Mouse (Mus musculus) kidney, embryonic 15.5 days (tissue): Measurements from ENCODE around the gene Rps11. TPM values are rescaled to one million over a fixed set of nuclear protein-coding genes. Genes with fewer than 3 reads are reported as not detected.

Experiments used
- ATAC-seq: fragments of 200-750 bp; cut with Nextera tagmentation; replicated peaks from 2 replicates; pipeline ENCODE4 v1.8.0; 2017; ENCODE audit warnings: moderate TSS enrichment; ENCODE audit not compliant: low FRiP score
- H3K27ac ChIP-seq: fragments of 300-500 bp; sonication (generic); 2 replicates; pipeline ENCODE4 v1.5.1; 2015; ENCODE audit warnings: mild to moderate bottlenecking, inconsistent platforms
- H3K27me3 ChIP-seq: fragments of 300-500 bp; sonication (generic); 2 replicates; pipeline ENCODE4 v1.6.1; 2015; ENCODE audit warnings: inconsistent platforms
- H3K36me3 ChIP-seq: fragments of 300-500 bp; sonication (generic); 2 replicates; pipeline ENCODE4 v1.6.1; 2015; ENCODE audit warnings: inconsistent platforms
- H3K4me1 ChIP-seq: fragments of 300-500 bp; sonication (generic); 2 replicates; pipeline ENCODE4 v1.6.1; 2015; ENCODE audit warnings: inconsistent platforms
- H3K4me2 ChIP-seq: fragments of 300-500 bp; sonication (generic); 2 replicates; pipeline ENCODE4 v1.6.1; 2015; ENCODE audit warnings: moderate library complexity, mild to moderate bottlenecking, inconsistent platforms
- H3K4me3 ChIP-seq: fragments of 300-500 bp; sonication (generic); replicated peaks from 2 replicates; pipeline ENCODE4 v1.5.1; 2015; ENCODE audit warnings: mild to moderate bottlenecking, inconsistent platforms
- H3K9ac ChIP-seq: fragments of 300-500 bp; sonication (generic); 2 replicates; pipeline ENCODE4 v1.6.1; 2015; ENCODE audit warnings: mild to moderate bottlenecking, inconsistent platforms
- H3K9me3 ChIP-seq: fragments of 300-500 bp; sonication (generic); replicated peaks from 2 replicates; pipeline ENCODE4 v1.6.1; 2016; ENCODE audit warnings: inconsistent platforms
- WGBS: fragments of 180-500 bp; shearing (Covaris S2); methylation state at CpG from one replicate; pipeline ENCODE4 v1.1.7; 2015; ENCODE audit warnings: mixed read lengths; 5-methylcytosine and 5-hydroxymethylcytosine counted together
- polyA plus RNA-seq: library from polyadenylated mRNA; unstranded; fragments of >200 nt; fragmentation: Nextera tagmentation; extraction: Ambion mirVana; gene quantifications from 2 replicates; pipeline ENCODE4 v1.2.1, GENCODE M21; 2015

Rps11 gene
- polyA plus RNA-seq, 1 experiment from 2014 or later, result 1,536 TPM

DNA sequence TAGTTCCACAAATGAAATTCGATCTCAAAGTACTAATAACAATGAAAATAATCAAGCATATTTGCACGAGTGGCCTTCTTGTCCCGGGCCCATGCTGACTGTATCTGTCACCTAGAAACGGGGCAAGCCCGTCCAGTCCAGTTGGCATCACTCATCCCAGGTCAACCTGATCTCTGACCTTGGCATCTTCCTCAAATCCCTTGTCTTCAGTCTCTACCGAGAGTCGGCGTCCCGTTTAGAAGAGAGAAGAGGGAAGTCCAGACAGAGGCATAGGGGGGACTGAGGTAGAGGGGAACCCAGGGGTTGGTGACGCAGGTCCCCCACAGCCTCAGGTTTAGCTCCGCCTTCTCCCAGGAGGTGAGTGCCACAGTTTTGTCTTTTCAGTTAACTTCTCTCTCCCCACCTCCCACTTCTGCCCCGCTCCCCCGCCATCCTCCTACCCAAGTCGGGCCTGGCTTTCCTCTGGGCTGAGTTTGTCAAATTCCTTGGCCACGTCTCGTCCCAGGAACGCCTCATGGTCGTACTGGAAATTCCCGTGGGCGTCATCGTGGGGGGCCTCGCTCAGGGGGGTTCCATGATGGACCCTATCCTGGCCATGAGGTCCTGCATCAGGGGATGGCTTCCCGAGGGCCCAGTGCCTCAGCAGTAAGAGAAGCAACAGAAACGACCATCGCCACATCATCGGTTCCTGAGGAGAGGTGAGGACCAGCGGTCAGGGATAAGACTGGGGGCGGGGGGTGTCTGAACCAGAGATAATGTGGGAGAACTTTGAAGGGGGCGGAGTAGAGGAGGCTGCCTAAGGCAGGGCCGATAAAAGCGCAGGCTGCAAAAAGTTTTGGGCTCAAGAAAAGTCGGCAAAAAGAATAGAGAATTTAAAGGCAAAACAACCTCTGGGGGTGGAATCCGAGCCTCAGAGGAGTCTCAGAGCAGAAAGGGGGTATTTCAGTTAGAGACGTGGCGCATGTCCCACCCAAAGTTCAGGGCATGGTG, 32.9 kb downstream of the Rps11 start:
- peak overlapping the region; percentile 79 for H3K4me2 ChIP-seq
- ATAC-seq, result peak; percentile 52
- H3K4me3 ChIP-seq, result peak overlapping the region; percentile 59
- H3K27ac ChIP-seq, result peak overlapping the region; percentile 90
- peaks cover 36% of the 10 kb centered on the region for H3K36me3 ChIP-seq
- H3K9ac ChIP-seq, result peak overlapping the region; percentile 77
- H3K9me3 ChIP-seq, result no peaks in the 10 kb centered on the region
- WGBS, result 8% methylated on average over 35 of the region's 35 CpGs
- H3K4me1 ChIP-seq, result peaks cover 47% of the 10 kb centered on the region
- no peaks in the 10 kb centered on the region for H3K27me3 ChIP-seq

- Histone ChIP-seq H3K9ac (peak overlapping the region; percentile 77; the same call in 1 of the 2 replicates), H3K27ac (peak overlapping the region; percentile 90; the same call in 1 of the 2 replicates), H3K4me1 (peaks cover 45% of the 10 kb centered on the region), H3K4me2 (peak overlapping the region; percentile 79), H3K27me3 (no peaks in the 10 kb centered on the region), H3K36me3 (peaks cover 42% of the 10 kb centered on the region), H3K9me3 (no peaks in the 10 kb centered on the region), H3K4me3 (peak overlapping the region; percentile 59)
- ATAC-seq, result no peak
- WGBS, result 76% methylated on average over 13 of the region's 13 CpGs
Measured at GRCm38 (mm10) chr7:45090251-45090977, 33.8 kb downstream of the Rps11 start.

- no peaks in the 10 kb centered on the region for H3K9me3 ChIP-seq
- H3K4me3 ChIP-seq, result no peak overlapping the region
- peaks cover 60% of the 10 kb centered on the region for H3K36me3 ChIP-seq
- no peak overlapping the region for H3K9ac ChIP-seq
- no peak for ATAC-seq
- H3K27ac ChIP-seq, result no peak overlapping the region
- 94% methylated on average over 17 of the region's 17 CpGs for WGBS
- H3K4me1 ChIP-seq, result peaks cover 27% of the 10 kb centered on the region
- no peak overlapping the region for H3K4me2 ChIP-seq
- no peaks in the 10 kb centered on the region for H3K27me3 ChIP-seq
Measured at GRCm38 (mm10) chr7:45088597-45088996, 35.6 kb downstream of the Rps11 start.

GRCm38 (mm10) chr7:45086084-45086483, 38.2 kb downstream of the Rps11 start:
- peaks cover 28% of the 10 kb centered on the region for H3K4me1 ChIP-seq
- no peak for ATAC-seq
- peaks cover 78% of the 10 kb centered on the region for H3K36me3 ChIP-seq
- no peak overlapping the region for H3K4me2 ChIP-seq
- H3K27me3 ChIP-seq, result no peaks in the 10 kb centered on the region
- 84% methylated on average over 4 of the region's 4 CpGs for WGBS
- no peak overlapping the region for H3K9ac ChIP-seq
- H3K27ac ChIP-seq, result no peak overlapping the region
- H3K4me3 ChIP-seq, result no peak overlapping the region
- H3K9me3 ChIP-seq, result no peaks in the 10 kb centered on the region

GRCm38 (mm10) chr7:45083300-45083890, 40.8 kb downstream of the Rps11 start:
- H3K9ac ChIP-seq, result no peak overlapping the region
- peak overlapping the region; percentile 74; the same call in 1 of the 2 replicates for H3K27ac ChIP-seq
- H3K4me3 ChIP-seq, result no peak overlapping the region
- H3K36me3 ChIP-seq, result peaks cover 69% of the 10 kb centered on the region
- H3K27me3 ChIP-seq, result no peaks in the 10 kb centered on the region
- no peak for ATAC-seq
- no peaks in the 10 kb centered on the region for H3K9me3 ChIP-seq
- no peak overlapping the region for H3K4me2 ChIP-seq
- peaks cover 21% of the 10 kb centered on the region; the same call in 1 of the 2 replicates for H3K4me1 ChIP-seq
- WGBS, result 82% methylated on average over 22 of the region's 22 CpGs

DNA sequence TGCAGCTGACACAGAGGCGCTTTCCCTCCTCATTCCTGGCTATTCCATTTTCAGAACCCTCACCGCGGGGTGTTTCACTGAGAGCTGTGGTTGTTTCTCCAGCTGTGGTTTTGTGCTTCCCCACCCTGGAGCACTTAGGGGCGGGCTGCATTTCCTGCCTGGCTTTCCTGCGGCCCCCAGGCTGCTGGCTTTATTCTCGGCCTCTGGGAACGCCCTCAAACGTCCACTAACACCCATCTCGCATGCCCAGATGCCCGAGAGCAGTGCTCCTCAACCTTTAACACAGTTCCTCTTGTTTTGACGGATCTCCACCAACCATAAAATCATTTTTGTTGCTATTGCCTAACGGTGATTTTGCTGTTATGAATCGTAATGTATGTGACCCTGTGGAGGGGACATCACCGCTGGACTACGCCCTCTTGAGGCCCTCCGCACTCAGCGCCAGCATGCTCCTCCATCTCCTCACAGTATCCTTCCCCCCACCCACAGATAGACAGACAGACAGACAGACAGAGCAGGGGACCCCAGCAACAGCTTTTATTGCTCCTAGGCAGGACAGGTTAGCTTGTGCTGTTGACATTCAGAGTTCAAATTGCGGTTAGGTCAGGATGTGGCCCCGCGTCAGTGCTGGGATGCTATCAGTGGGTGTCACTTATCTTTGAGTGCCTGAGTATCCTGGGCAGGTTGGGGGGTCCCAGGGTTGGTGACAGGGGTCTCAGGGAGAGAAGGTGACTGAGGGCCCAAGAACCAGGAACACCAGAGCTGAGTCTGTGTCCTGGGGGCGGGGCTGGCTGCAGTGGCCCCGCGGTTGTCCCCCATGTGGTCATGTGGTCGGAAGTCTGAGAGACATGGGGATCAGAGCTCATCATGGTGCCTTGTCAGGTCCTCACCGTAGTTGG, 41.6 kb downstream of the Rps11 start:
- H3K36me3 ChIP-seq, result peaks cover 65% of the 10 kb centered on the region
- H3K27me3 ChIP-seq, result no peaks in the 10 kb centered on the region
- peak overlapping the region; percentile 74 for H3K27ac ChIP-seq
- peaks cover 21% of the 10 kb centered on the region; the same call in 1 of the 2 replicates for H3K4me1 ChIP-seq
- H3K4me3 ChIP-seq, result 0 out of 2 replicates have a peak overlapping the region, but pooled peaks have one; percentile 7
- no peaks in the 10 kb centered on the region for H3K9me3 ChIP-seq
- H3K9ac ChIP-seq, result no peak overlapping the region
- WGBS, result 69% methylated on average over 25 of the region's 25 CpGs
- H3K4me2 ChIP-seq, result no peak overlapping the region
- 0 out of 2 replicates have a peak, but pooled peaks have one; percentile 8 for ATAC-seq

- no peak for ATAC-seq
- H3K36me3 ChIP-seq, result peaks cover 65% of the 10 kb centered on the region
Measured at GRCm38 (mm10) chr7:45081016-45081415, 43.2 kb downstream of the Rps11 start.

DNA sequence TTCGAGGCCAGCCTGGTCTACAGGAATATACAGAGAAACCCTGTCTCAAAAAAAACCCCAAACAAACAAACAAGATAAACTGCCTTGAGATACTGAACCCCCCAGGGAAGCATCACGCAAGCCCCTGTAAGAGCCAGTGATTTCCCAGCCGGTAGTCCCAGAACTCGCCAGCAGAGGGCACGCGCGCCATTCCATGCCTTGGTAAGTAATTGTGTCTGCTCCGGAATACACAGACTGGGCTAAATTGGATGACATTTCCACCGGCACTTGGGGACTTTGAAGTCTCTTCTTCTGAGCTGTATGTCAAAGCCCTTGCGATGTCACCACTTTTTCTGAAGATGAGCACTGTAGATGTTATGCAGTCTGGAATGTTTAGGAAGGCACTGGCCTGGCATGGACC, 44.4 kb downstream of the Rps11 start:
- H3K9me3 ChIP-seq, result no peaks in the 10 kb centered on the region
- no peak overlapping the region for H3K4me3 ChIP-seq
- H3K4me1 ChIP-seq, result peaks cover 30% of the 10 kb centered on the region
- H3K36me3 ChIP-seq, result peaks cover 63% of the 10 kb centered on the region
- peak; percentile 16; the same call in 1 of the 2 replicates for ATAC-seq
- H3K9ac ChIP-seq, result no peak overlapping the region
- no peak overlapping the region for H3K4me2 ChIP-seq
- no peak overlapping the region for H3K27ac ChIP-seq
- H3K27me3 ChIP-seq, result no peaks in the 10 kb centered on the region
- 2% methylated on average over 10 of the region's 10 CpGs for WGBS

More at GRCm38 (mm10) chr7:45081016-45081415, 43.2 kb downstream of the Rps11 start:
- Histone ChIP-seq H3K9me3 (no peaks in the 10 kb centered on the region), H3K27me3 (no peaks in the 10 kb centered on the region), H3K4me1 (peaks cover 21% of the 10 kb centered on the region; the same call in 1 of the 2 replicates), H3K27ac (peak overlapping the region; percentile 41; the same call in 1 of the 2 replicates), H3K4me3 (no peak overlapping the region), H3K9ac (no peak overlapping the region), H3K4me2 (no peak overlapping the region)
- WGBS, result 57% methylated on average over 5 of the region's 5 CpGs

DNA sequence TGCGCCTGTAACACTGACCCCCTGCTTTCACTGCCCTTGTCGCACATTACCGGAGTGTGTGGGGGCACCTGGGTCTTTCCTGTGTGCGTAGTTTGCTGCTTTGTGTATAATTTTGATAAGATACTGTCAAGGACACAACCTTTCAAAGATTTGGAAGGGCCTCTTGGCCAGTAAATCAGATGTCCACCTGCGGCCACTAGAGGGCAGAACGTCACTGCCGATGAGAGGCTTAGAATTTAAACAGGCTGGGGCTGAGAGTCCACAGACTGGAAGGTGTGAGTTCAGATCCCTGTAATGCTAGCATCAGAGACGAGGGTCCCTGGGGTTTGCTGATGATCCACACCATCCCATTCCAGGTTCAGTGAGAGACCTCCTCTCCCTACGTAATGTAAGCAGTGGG, 45.7 kb downstream of the Rps11 start:
- no peaks in the 10 kb centered on the region for H3K9me3 ChIP-seq
- WGBS, result 33% methylated on average over 9 of the region's 9 CpGs
- ATAC-seq, result no peak
- no peak overlapping the region for H3K4me2 ChIP-seq
- peaks cover 61% of the 10 kb centered on the region for H3K36me3 ChIP-seq
- no peaks in the 10 kb centered on the region for H3K27me3 ChIP-seq
- H3K4me3 ChIP-seq, result no peak overlapping the region
- H3K27ac ChIP-seq, result no peak overlapping the region
- H3K4me1 ChIP-seq, result peaks cover 30% of the 10 kb centered on the region
- H3K9ac ChIP-seq, result no peak overlapping the region

DNA sequence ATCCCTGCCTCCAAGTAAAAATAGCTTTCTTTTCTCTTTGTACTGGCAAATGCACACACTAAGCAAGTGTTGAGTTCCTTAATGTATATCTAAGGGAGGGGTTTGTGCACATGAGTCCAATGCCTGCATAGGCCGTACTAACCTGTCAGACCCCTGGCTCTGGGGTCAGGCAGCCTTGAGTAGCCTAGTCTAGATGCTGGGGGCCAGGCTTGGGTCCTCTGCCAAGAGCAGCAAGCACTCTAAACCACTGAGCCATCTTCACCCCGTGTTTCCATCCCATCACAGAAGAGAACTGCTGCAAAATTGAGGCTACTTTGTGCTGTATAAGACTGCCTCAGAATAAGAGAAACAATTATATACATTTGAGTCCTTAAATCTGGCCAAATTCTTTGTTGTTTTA, 46.4 kb downstream of the Rps11 start:
- Histone ChIP-seq H3K4me1 (peaks cover 23% of the 10 kb centered on the region), H3K4me2 (no peak overlapping the region), H3K27me3 (no peaks in the 10 kb centered on the region), H3K27ac (no peak overlapping the region), H3K4me3 (no peak overlapping the region), H3K9ac (no peak overlapping the region), H3K36me3 (peaks cover 56% of the 10 kb centered on the region), H3K9me3 (no peaks in the 10 kb centered on the region)
- ATAC-seq, result no peak
- 86% methylated on average over 2 of the region's 2 CpGs for WGBS

GRCm38 (mm10) chr7:45077322-45077721, 46.9 kb downstream of the Rps11 start:
- no peaks in the 10 kb centered on the region for H3K9me3 ChIP-seq
- no peak overlapping the region for H3K4me2 ChIP-seq
- H3K36me3 ChIP-seq, result peaks cover 51% of the 10 kb centered on the region
- H3K27ac ChIP-seq, result no peak overlapping the region
- no peaks in the 10 kb centered on the region for H3K27me3 ChIP-seq
- no peak overlapping the region for H3K9ac ChIP-seq
- H3K4me1 ChIP-seq, result peaks cover 18% of the 10 kb centered on the region
- H3K4me3 ChIP-seq, result no peak overlapping the region
- ATAC-seq, result no peak
- 89% methylated on average over 14 of the region's 14 CpGs for WGBS
